ENCODE assay signal across 9 mouse cellular contexts in the genomic region with DNA sequence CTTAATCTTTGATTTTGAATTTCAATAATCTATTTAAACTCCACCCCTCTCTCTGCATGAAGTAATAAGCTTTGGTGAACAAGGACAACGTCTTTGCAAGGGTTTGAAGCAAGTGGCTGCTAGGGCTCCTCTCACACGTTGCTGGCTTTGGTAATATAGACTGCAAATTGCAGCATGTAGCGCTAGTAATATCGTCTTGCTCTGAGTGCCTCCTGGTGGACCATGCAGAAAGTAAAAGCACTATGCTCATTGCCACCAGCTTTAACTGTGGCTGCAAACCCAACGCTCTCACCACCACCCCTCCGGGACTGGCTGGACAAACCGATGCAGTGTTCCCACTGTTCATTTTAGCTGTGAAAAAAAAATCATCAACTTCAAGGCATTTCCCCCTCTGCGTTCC. TPM values are rescaled to one million over a fixed set of nuclear protein-coding genes. Genes with fewer than 3 reads are reported as not detected.
A peak's percentile ranks its signal among the peaks of the same experiment; 100 is the strongest.
DNase-seq lines count a peak whose midpoint lies in the region; ATAC-seq and TF ChIP-seq lines count a peak whose summit lies in the region.
"Had no signal": no experiment of that assay in that cellular context is flagged by ENCODE, and none has a peak within 500 bp of the region (broad histone marks: within the 10 kb centered on the region; RNA-seq: fewer than 3 reads in every experiment).

No protein-coding gene starts in this region.

- DNase-seq in heart, embryonic 10.5 days (ENCODE audit: low spot score) = peak; percentile 47
- no peak for DNase-seq in heart, postnatal 36 days
- DNase-seq in lung, postnatal 0 days (ENCODE audit: low spot score) = peak; percentile 60
- no peak for DNase-seq in lung, postnatal 4 days
- peak; percentile 36 for DNase-seq in brain, adult 2 months (ENCODE audit: low read depth, low spot score)
- DNase-seq in ovary, adult 18-20 months (ENCODE audit: low spot score) = no peak

- H3K36me3 ChIP-seq in heart, embryonic 10.5 days = no peaks in the 10 kb centered on the region
- H3K36me3 ChIP-seq in lung, postnatal 0 days (ENCODE audit: insufficient read depth, low read length) = no peaks in the 10 kb centered on the region
- H3K36me3 ChIP-seq in neural tube, embryonic 15.5 days = no peaks in the 10 kb centered on the region

- H3K4me3 ChIP-seq in heart, embryonic 10.5 days = no peak overlapping the region
- H3K4me3 ChIP-seq in lung, postnatal 0 days (ENCODE audit: low read depth, low read length) = no peak overlapping the region
- H3K4me3 ChIP-seq in neural tube, embryonic 15.5 days (replicated peaks) = no peak overlapping the region
- H3K4me3 ChIP-seq: myocyte had no signal

- 54% methylated on average over 8 of the region's 8 CpGs for WGBS in heart, embryonic 10.5 days
- WGBS in lung, postnatal 0 days = 42% methylated on average over 8 of the region's 8 CpGs
- WGBS in neural tube, embryonic 15.5 days = 52% methylated on average over 8 of the region's 8 CpGs

- H3K27me3 ChIP-seq in heart, embryonic 10.5 days (ENCODE audit: insufficient read depth, poor library complexity, severe bottlenecking) = no peaks in the 10 kb centered on the region
- H3K27me3 ChIP-seq in lung, postnatal 0 days (replicated peaks; ENCODE audit: insufficient read depth, low read length) = no peaks in the 10 kb centered on the region
- H3K27me3 ChIP-seq in neural tube, embryonic 15.5 days (replicated peaks) = no peaks in the 10 kb centered on the region

- peak; percentile 55 for ATAC-seq in lung, postnatal 0 days
- peak; percentile 96 for ATAC-seq in megakaryocyte progenitor cell, adult 5-6 weeks (replicated peaks; ENCODE audit: poor library complexity)
- no peak for ATAC-seq in neural tube, embryonic 15.5 days (ENCODE audit: low FRiP score)

- no peak for TF ChIP-seq EP300 in lung, postnatal 0 days (IDR thresholded peaks at IDR 0.05)

- H3K27ac ChIP-seq in heart, embryonic 10.5 days = no peak overlapping the region
- no peak overlapping the region for H3K27ac ChIP-seq in lung, postnatal 0 days (ENCODE audit: low read length)
- no peak overlapping the region for H3K27ac ChIP-seq in neural tube, embryonic 15.5 days (replicated peaks)

- H3K4me1 ChIP-seq in heart, embryonic 10.5 days = no peaks in the 10 kb centered on the region
- no peaks in the 10 kb centered on the region for H3K4me1 ChIP-seq in lung, postnatal 0 days (ENCODE audit: insufficient read depth, low read depth, low read length)
- no peaks in the 10 kb centered on the region for H3K4me1 ChIP-seq in neural tube, embryonic 15.5 days

- no peaks in the 10 kb centered on the region for H3K9me3 ChIP-seq in heart, embryonic 10.5 days
- H3K9me3 ChIP-seq in lung, postnatal 0 days (ENCODE audit: low read length) = no peaks in the 10 kb centered on the region
- no peaks in the 10 kb centered on the region for H3K9me3 ChIP-seq in neural tube, embryonic 15.5 days (replicated peaks)

- H3K9ac ChIP-seq in lung, postnatal 0 days (replicated peaks; ENCODE audit: low read depth) = no peak overlapping the region
- no peak overlapping the region for H3K9ac ChIP-seq in neural tube, embryonic 15.5 days (replicated peaks)

- no peak overlapping the region for H3K4me2 ChIP-seq in lung, postnatal 0 days (replicated peaks; ENCODE audit: low read depth, low read length)
- no peak overlapping the region for H3K4me2 ChIP-seq in neural tube, embryonic 15.5 days

- intact Hi-C loops in heart, postnatal 36 days (cut with DNase I) = loop anchor here (5.0 kb wide), 1 partner anchor 68 kb away; no protein-coding TSS in a partner anchor

- TF ChIP-seq CTCF in lung, postnatal 0 days (IDR thresholded peaks at IDR 0.05) = peak; percentile 71

RNA-seq across cellular contexts. Expression of a gene that starts 7.2 kb away (rescaled TPM):
- 4.8 and 6.2 TPM in 2 replicates for polyA plus RNA-seq in heart, embryonic 10.5 days (2016; fragmentation: Nextera tagmentation; extraction: Ambion mirVana)
- 1 to 10 TPM in 1 of 2 experiments, under 1 TPM in 1; 0.94 to 1.1 TPM for total RNA-seq in heart, postnatal 36 days (2021)
- 8.3 and 9.1 TPM in 2 replicates for polyA plus RNA-seq in lung, postnatal 0 days (2015; fragmentation: Nextera tagmentation; extraction: Ambion mirVana)
- total RNA-seq in megakaryocyte progenitor cell, adult 5-6 weeks (2015) = 1.9 and 2.2 TPM in 2 replicates
- total RNA-seq in megakaryocyte progenitor cell, adult 5-6 weeks (2017) = 0.81 and 2.3 TPM in 2 replicates
- polyA plus RNA-seq in neural tube, embryonic 15.5 days (2015; fragmentation: Nextera tagmentation; extraction: Ambion mirVana) = 0.56 and 0.65 TPM in 2 replicates
- polyA plus RNA-seq: myocyte had no signal

RNA-seq across cellular contexts. Expression of a gene that starts 40.0 kb away (rescaled TPM):
- 0.21 and 0.25 TPM in 2 replicates for polyA plus RNA-seq in heart, embryonic 10.5 days (2016; fragmentation: Nextera tagmentation; extraction: Ambion mirVana)
- 1 to 10 TPM; 1.2 to 1.4 TPM for total RNA-seq in heart, postnatal 36 days (2021)
- 4.0 and 5.9 TPM in 2 replicates for polyA plus RNA-seq in lung, postnatal 0 days (2015; fragmentation: Nextera tagmentation; extraction: Ambion mirVana)
- 0.64 and 1.0 TPM in 2 replicates for total RNA-seq in megakaryocyte progenitor cell, adult 5-6 weeks (2015)
- total RNA-seq in megakaryocyte progenitor cell, adult 5-6 weeks (2017) = 2.1 TPM in 2 replicates
- polyA plus RNA-seq in neural tube, embryonic 15.5 days (2015; fragmentation: Nextera tagmentation; extraction: Ambion mirVana) = 4.9 and 6.2 TPM in 2 replicates

RNA-seq across cellular contexts. Expression of a gene that starts 41.3 kb away (rescaled TPM):
- 4.4 and 5.1 TPM in 2 replicates for polyA plus RNA-seq in heart, embryonic 10.5 days (2016; fragmentation: Nextera tagmentation; extraction: Ambion mirVana)
- total RNA-seq in heart, postnatal 36 days (2021) = 10 to 100 TPM; 10.7 to 11.1 TPM
- 13.5 and 15.1 TPM in 2 replicates for polyA plus RNA-seq in lung, postnatal 0 days (2015; fragmentation: Nextera tagmentation; extraction: Ambion mirVana)
- 12.7 and 17.9 TPM in 2 replicates for total RNA-seq in megakaryocyte progenitor cell, adult 5-6 weeks (2015)
- 3.5 and 5.1 TPM in 2 replicates for total RNA-seq in megakaryocyte progenitor cell, adult 5-6 weeks (2017)
- 11.5 and 12.5 TPM in 2 replicates for polyA plus RNA-seq in neural tube, embryonic 15.5 days (2015; fragmentation: Nextera tagmentation; extraction: Ambion mirVana)

Comparison
In these comparisons a context has a peak if more than half of its experiments do, and no peak if none do; other contexts are left out.
1. DNase-seq: peak in heart, embryonic 10.5 days (single experiment), lung, postnatal 0 days (single experiment) and brain, adult 2 months (single experiment); none in heart, postnatal 36 days (0 of 2), lung, postnatal 4 days (0 of 2) and ovary, adult 18-20 months (single experiment).